Mouse (Mus musculus) regulatory T cell (primary cell): ENCODE results near the gene Kmt2b.

Source experiments
- in situ Hi-C: fragments of 300-600 bp; cut with MboI, MseI; formaldehyde crosslinking; loops from one replicate; pipeline ENCODE4 v1.15.1; 2025; ENCODE audit warnings: high pct_unique_total_duplicates

Kmt2b gene

DNA sequence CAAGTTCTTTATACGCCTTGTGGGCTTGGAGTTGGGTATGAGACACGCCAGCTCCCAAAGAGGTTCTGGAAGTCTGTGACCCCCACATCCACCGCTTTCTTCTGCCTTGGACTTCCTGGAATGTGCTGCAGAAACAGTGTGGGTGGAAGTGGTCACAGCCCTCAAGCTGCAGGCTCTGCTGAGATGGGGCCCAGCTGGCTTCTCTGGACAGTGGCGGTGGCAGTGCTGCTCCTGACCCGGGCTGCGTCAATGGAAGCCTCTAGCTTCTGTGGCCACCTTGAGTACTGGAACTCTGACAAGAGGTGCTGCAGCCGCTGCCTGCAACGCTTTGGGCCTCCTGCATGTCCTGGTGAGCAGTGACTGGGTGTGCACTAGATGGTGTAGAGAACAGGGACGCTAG is 22.5 kb downstream of the Kmt2b start:
- in situ Hi-C loops, result no loop called here

DNA sequence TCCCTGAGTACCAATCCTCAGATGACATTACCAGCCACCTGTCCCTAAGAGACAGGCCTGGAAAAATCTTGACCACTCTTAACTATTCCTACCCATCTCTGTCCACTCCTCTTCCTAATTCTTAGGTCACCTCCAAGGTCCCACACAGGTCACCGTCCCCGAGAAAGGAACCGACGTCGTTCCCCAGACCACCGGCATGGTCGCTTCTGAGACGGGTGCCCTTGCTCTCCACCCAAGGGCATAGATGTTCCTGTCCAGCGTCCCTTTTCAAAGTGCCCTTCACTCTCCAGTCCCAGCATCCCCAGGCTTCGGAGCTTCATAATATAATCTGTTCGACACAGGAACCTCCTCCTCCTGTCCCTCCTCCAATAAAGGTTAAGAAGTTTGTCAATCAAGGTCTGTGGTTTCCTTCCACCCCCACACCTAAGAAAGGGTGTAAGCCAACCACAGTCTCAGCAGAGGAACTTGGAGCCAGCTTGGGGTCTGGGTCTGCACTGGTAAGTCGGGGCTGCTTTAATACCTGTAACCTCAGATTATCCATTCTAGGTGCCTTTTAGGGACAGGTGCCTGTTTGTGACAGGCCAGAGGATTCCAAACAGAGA is 23.5 kb downstream of the Kmt2b start, which contains the start of gene Igflr1:
Gene Igflr1 (plus strand): TSS at position 458 of the 602 bp plus-strand sequence.
- in situ Hi-C loops, result no loop called here

DNA sequence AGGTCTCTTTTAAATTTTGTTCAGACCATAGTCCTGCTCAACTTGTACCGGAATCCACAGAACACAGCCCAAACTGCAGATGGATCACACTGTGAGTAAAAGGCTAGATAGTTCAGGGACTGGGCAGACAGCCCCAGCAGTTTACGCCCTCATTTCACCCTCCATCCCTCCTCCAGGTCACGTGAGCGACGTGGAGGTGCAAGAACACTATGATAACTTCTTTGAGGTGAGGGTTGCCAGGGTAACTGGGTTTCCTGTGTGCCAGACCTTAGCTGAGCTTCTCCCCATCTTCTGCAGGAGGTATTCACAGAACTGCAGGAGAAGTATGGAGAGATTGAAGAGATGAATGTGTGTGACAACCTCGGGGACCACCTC is 24.6 kb downstream of the Kmt2b start:
- in situ Hi-C loops, result no loop called here

DNA sequence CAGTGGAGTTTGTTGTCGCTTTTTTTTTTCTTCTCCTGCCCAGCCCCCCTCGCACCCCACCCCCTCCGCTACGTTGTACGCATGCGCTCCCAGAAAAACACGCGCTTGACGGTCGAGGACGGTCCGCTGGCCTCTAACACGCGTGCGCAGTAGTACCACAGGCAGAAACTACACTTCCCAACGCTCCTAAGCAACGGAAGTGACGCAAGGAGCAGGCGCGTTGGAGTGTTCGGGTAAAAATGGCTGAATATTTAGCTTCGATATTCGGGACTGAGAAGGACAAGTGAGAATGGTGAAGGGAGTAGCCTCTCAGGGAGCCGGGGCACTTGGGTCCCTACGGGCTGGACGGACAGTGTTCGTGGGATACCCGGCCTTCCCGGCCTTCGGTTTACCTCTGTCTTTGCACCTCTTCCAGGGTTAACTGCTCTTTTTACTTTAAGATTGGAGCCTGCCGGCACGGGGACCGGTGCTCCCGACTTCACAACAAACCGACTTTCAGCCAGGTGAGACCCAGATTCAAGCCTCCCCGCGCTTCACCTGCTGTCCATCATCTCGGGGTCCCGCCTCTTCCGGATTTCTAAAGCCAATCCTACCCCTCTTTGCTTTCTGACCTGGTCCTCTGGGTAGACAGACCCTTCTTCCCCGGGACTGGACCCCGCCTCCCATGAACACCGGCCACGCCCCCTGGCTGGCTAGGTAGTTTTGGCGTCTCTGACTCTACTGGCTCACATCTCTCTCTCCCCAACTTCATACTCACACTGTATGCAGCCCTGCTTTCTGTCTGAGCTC is 25.2 kb downstream of the Kmt2b start, which contains the start of the genes U2af1l4, Gm49396 and Psenen:
Gene U2af1l4 (plus strand): TSS at position 185 of the 789 bp plus-strand sequence.
Gene Gm49396 (plus strand): TSS at position 228 of the 789 bp plus-strand sequence.
Gene Psenen (minus strand): TSS at position 511 of the 789 bp plus-strand sequence.
- in situ Hi-C loops, result no loop called here

DNA sequence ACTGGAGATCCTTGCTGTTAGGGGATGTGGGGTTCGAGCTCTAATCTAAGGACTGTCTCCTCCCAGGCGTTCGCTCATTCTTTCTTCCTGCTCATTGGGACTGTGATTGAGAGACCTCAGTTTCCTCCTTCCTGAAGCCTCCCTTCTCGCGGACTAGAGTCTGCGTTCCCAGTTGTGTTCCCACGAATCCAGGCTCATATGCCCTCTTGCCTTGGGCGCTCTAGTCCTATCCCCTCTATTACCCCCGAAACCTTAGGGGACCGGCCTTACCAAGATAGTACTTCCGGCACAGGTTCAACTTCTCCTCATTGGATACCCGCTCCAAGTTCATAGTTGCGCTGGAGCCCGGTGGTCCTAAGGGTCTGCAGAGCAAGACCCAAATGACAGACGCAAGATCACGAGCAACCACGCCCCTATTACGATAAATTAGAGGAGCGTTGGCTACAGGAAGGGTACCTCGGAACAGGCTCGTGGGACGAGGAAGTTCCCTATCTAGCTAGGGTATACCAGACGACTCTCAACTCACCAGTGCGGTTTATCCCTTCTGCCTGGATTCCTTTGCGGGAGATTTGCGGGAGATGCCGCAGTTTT is 25.9 kb downstream of the Kmt2b start:
- in situ Hi-C loops, result no loop called here

DNA sequence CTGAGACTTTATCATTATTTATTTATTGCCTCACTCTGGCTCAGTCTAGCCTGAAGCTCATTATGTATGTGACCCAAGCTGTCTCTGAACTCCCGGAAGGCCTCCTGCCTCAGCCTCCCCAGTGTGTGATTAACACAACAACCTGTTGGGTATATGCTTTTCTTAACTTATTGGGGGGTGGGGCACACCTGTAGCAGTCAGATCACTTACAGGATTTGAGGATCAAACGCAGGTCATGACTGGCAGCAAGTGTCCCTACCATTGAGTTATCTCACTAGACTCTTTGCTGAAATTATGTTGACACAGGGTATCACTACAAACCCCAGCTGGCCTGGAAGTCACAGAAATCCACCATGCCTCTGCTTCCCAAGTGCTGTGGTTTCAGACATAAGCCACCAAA is 28.2 kb downstream of the Kmt2b start:
- in situ Hi-C loops, result no loop called here

DNA sequence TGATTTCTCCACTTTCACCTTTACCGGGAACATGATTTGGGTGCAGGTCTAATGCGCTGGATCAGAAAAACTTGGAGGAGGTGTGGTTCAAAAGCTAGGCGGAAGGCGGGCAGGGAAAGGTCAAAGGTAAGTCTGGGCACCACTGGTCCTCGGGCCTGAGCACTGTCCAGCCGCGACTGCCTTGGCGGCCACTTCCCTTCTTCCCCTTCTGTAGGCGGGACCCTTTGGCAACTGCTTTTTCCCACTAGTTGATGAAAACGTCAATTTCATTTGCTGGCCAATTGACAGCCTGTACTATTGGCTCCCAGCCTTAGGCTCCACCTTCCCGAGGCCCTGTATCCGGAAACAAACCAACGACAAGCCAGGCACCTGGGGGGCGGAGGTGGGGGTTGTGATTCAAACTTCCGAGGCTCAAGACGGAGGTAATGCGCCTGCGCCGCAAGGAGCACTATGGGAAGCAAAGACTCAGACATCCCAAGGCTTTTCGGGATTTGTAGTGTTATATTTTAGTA is 29.0 kb downstream of the Kmt2b start, which contains the start of gene Lin37:
Gene Lin37 (minus strand): TSS at position 396 of the 512 bp plus-strand sequence.
- in situ Hi-C loops, result no loop called here

DNA sequence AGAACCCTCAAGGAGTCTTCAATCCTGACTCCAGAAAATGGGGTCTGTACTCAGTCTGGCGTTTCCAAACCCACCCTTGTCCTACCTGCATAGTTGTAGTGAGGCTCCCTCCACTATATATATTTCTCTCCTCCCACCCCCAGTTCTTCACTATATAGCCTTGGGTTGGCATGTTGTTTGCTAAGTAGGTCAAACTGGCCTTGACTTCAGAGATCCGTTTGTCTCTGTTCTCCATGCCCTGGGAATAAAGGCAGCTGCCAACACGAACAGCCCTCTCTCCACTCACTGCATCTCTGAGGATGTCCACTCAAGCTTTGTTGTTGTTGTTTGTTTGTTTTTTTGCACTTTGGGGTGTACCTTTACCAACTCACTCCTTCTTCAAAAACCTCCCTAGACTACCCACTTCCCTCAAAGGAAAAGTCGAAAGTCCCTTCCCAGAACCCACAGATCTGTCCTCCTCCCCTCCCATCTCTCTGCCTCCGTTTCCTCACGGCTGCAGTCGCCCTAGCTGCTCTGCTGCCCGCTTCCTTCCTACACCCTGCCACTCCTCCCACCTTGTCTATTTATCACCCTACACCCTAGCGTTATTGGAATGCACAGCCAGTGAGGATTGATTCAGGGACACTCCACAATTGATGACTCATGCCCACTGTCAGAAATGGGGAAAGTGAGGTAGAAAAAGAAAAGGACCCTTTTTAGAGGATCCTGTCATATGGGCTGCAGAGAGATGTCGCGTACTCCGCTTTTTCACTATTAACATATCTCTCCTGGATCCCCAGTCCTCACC is 29.7 kb downstream of the Kmt2b start:
- in situ Hi-C loops, result no loop called here

DNA sequence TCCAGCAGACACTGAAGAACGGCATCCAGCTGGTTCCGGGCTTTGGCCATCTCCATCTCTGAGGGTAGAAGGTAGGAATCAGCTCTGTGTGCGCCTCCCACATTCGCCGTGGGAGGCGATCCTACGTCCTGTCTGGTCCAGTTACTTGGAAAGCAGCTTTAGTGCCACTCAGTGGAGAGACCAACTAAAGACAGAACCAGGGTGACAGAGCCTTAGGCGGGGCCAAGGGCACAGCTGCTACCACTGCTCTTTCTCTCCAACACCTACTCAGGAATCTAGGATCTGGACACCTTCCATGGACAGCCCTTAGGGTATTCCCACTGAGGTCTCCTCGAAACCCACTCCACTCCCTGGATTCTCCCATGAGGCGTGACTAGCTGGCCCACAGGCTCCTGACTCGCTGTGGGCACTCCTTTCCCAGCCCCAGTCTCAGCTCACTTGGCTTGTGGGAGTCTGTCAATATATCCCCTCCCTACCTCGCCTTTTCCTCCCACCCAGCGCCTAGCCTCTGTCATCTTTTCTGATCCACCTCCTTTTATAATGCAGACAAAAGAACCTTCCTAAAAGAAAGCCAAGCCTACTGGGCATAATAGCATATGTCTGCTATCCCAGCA is 30.5 kb downstream of the Kmt2b start:
- in situ Hi-C loops, result no loop called here

DNA sequence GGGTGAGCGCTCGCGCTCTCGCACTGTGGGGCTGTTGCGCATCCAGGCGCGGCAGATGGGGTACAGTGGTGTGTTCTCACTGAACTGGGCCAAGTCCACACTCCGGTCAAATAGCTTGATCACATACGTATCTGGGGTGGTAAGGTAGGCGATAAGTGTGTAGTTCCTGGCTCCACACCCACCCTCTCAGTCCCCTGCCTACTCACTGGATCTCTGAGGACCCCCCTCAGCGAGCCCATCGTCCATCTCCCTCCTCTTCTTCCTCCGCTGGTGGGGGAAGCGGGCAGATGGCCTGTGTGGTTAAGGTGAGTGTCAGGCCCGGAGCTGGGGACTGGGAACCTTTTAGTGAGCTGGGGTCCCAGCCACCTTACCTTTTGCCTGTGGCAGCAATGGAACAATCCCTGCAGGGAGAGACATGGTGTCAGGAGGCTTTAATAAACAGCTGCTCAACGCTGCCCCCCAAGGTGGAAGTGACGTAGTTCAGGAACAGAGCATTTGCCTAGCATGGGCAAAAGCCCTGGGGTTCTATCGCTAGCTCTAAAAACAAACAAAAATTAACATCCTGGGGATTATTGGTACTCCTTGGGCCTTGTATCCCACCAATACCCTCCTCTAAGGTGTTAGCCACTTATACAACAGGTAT is 31.5 kb downstream of the Kmt2b start:
- in situ Hi-C loops, result no loop called here

DNA sequence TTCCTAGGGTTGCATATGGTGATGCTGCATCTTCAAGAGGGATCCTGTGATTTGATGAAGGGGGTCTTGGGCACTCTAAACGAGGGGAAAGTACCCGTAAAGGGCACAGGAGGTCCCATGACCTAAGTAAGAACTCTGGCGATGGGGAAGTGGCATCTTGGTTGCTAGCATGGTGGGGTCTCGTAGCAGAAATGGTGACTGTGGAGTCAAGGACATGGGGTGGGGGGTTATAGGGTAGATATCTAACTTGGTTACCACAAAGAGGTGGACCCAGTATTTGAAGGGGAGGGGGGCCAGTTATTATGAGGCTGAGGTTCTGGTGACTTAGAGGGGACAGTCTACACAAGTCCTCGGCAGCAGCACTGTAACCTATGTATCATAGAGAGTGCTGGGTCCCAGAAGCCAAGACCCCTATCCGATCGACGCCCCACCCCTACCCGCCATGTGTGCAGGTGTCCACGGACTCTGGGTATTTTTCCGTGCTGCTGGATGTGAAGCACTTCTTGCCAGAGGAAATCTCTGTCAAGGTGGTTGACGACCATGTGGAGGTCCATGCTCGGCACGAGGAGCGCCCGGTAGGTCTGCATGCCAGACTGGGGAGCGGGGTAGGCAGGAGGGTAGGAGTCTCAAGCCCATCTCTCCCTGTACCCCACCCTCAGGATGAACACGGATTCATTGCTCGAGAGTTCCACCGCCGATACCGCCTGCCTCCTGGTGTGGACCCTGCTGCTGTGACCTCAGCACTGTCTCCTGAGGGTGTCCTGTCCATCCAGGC is 34.5 kb downstream of the Kmt2b start:
- in situ Hi-C loops, result no loop called here

DNA sequence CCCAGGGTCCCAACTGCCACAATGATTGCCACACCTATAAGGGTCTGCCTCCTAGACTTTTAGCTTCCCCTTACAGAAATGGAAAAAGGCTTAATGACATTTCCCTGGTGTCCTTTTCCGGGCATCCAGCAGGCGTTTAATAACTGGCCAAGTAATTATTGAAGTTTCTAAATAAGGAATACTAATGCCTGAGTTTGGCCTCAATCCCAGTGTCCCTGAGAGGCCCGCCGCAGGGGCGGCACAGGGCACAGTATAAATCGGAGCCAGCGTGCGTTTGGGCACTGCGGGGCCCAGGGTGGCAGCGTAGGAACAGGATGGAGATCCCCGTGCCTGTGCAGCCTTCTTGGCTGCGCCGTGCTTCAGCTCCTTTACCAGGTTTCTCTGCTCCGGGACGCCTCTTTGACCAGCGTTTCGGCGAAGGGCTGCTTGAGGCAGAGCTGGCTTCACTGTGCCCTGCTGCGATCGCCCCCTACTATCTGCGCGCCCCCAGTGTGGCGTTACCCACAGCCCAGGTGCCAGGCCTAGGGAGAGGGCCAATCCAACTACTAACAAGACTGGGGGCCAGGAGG is 35.4 kb downstream of the Kmt2b start:
- in situ Hi-C loops, result no loop called here

DNA sequence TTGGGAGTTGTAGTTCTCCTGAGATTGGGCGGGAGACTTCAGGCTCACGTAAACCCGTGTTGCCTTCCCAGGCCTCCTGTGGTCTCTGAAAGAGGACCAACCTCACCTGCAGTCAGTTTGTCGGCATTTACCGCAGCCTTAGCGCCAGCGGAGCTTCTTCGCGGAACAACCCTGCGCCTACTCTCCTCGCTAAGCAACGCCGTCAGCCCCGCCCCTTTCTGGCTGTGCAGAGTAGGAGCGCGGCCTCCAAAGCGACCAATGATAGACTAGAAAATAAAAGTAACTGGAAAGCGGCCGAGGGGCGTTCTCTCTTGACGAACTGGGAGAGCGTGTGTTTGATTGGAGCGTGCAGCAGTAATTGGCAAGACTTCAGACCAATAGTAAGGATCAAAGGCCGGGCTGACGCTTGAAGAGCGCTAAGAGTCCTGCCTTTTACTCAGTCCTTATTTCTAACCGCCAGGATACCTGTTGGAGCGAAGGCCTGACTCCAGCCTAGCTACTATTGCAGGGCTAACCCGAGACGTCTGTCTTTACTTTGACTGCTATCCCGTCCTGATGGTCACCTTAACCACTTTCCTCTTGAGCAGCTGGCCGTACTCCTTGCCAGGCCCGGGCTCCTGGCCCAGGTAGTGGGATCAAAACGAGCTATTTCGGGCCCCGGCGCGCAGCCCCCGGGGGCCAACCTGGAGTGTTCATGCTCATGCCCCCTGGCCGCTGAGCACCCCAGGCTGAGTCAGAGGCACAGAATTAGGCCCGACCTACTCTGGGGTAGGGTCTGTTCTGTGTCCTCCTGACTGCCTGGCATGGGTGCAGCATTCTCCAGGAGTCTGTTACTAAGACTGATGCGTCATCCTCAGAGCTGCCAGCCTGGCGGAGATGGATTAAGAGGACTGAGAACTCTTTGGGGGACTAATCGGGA is 36.2 kb downstream of the Kmt2b start, which contains the start of the genes Hspb6 and Proser3:
Gene Hspb6 (plus strand): TSS at position 77 of the 919 bp plus-strand sequence.
Gene Proser3 (minus strand): TSS at position 198 of the 919 bp plus-strand sequence.
- in situ Hi-C loops, result no loop called here

DNA sequence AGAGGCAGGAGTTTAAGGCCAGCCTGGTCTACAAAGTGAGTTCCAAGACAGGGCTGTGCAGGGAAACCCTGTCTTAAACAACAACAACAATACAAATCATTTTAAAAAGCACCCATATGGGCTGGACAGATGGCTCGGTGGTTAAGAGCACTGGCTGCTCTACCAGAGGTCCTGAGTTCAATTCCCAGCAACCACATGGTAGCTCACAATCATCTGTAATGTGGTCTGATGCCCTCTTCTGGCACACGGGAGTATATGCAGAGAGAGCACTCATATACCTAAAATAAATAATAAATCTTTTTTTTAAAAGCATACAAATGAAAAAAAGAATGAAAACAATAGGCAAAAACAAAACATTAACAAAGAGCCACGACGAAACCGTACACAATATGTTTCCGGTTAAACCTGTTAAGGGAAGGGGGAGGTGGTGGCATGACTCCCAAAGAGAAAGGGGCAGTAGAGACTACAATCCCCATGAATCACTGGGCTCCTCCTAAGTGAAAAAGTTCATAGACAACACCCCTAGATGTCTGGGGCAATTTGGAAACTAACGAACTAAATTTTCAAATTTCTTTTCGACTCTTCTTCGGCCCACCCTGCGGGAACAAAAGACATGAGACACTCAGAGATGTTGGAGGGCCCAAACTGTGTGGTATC is 37.0 kb downstream of the Kmt2b start:
- in situ Hi-C loops, result no loop called here

DNA sequence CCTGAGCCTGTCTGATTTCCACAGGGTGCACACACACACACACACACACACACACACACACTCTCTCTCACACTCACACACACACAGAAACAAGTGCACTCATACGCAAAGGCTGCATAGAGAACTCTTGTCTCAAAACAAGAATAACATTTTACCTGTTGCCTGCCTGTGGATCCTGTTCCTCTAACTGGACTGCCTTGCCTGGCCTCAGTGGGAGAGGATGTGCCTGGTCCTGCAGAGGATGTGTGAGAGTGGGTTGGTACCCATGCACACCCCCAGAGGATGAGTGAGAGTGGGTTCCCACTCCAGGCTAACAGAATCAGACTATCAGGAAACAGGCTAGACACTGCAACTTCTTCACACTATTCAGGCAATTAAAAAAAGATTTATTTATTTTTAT is 37.9 kb downstream of the Kmt2b start:
- in situ Hi-C loops, result no loop called here

DNA sequence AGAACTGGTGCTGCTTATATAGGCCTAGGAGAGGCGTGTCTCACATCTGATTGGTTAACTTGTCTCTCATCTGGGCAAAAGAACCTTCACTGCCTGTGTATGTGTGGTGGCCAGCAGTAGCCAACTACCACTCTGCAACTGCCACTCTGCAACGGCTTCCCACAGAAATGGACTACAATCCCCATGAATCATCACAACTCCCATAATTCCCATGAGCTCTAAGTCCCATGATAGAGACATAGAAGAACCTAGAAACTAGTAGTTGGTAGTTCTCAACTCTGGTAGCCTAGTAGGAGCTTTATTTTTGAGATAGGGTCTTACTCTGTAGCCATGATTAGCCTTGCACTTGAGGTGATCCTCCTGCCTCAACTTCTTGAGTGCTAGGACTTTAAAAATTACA is 38.6 kb downstream of the Kmt2b start:
- in situ Hi-C loops, result no loop called here

DNA sequence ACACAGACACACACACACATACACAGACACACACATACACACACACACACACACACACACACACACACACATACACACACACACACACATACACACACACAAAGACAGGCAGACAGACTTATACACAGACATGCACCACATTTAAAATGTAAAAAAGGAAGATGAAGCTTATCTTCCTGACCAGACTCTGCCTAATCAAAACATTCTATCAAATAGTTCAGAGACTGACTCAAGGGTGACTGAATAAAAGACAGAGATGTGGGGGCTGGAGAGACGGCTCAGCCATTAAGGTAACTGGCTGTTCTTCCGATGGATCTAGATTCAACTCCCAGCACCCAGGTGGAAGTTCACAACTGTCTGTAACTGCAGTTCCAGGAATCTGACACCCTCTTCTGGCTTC is 44.2 kb downstream of the Kmt2b start:
- in situ Hi-C loops, result no loop called here

DNA sequence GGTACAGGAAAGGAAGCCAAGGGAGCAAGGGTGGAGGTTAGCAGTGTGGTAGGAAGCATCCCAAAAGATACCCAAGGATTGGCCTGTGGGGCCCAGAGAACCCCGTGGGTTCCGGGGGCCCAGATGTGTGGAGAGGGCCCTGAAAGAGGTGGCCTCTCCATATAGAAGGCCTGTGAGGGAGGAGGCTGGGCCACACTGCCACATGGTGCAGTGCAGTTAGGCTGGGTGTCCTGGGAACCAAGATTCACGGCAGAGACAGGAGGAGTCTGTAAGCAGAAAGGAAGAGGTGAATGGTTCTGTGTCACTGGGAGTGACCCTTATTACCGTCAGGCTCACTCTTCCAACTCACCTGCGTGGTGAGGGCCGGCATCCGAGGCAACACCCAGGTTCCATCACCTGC is 48.0 kb downstream of the Kmt2b start:
- in situ Hi-C loops, result no loop called here
